ENCODE assay signal across 22 mouse cellular contexts in the genomic region with DNA sequence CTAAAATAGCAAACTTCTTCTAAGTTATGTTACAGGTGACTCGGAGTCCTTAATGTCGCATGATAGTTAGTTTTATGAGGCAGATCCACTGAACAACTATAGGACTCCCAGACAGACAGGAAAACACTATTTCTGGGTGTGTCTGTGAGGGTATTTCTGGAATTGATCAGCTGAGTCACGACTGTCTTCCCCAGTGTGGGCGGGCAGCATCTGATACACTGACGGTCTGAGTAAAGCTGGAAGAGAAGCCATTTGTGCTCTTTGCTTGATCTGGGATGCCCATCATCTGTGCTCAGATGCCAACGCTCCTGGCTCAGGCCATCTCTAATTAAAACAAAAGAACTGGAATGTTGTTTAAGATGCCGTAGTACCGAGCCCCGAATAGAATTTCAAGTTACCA. TPM values are rescaled to one million over a fixed set of nuclear protein-coding genes. Genes with fewer than 3 reads are reported as not detected.
DNase-seq lines count a peak whose midpoint lies in the region; ATAC-seq lines count a peak whose summit lies in the region.
"Had no signal": no experiment of that assay in that cellular context is flagged by ENCODE, and none has a peak within 500 bp of the region (broad histone marks: within the 10 kb centered on the region; RNA-seq: fewer than 3 reads in every experiment).

No protein-coding gene starts in this region.

- DNase-seq in right cerebral cortex, adult 18-20 months = peak; percentile 83
- no peak for DNase-seq in right cerebral cortex, postnatal 4 days
- DNase-seq in layer of hippocampus, adult 9-11 months = peak; percentile 84
- peak; percentile 45 to 60 for DNase-seq in left cerebral cortex, postnatal 36 days (ENCODE audit: low spot score in 2 of 2)
- DNase-seq in telencephalon, adult 2 months (ENCODE audit: low read depth, low spot score) = peak; percentile 72
- DNase-seq in midbrain, embryonic 10.5 days (ENCODE audit: low spot score) = no peak
- no peak for DNase-seq in kidney, postnatal 36 days

- no peak overlapping the region for H3K27ac ChIP-seq in midbrain, embryonic 10.5 days (replicated peaks)
- H3K27ac ChIP-seq: embryonic facial prominence, embryonic 10.5 days; heart, adult 2 months; heart, embryonic 15.5 days; kidney, postnatal 0 days; liver, embryonic 15.5 days; midbrain, embryonic 15.5 days had no signal

- H3K9me3 ChIP-seq in midbrain, embryonic 10.5 days (replicated peaks) = 0 out of 2 replicates have a peak, but pooled peaks cover 4% of the 10 kb centered on the region
- H3K9me3 ChIP-seq: embryonic facial prominence, embryonic 10.5 days; heart, embryonic 15.5 days; liver, embryonic 15.5 days; midbrain, embryonic 15.5 days had no signal

- H3K27me3 ChIP-seq in midbrain, embryonic 10.5 days (ENCODE audit: low read depth, poor library complexity, severe bottlenecking) = no peaks in the 10 kb centered on the region
- H3K27me3 ChIP-seq: CH12.LX; heart, embryonic 15.5 days; liver, embryonic 15.5 days; midbrain, embryonic 15.5 days had no signal

- no peak overlapping the region for H3K4me3 ChIP-seq in midbrain, embryonic 10.5 days
- H3K4me3 ChIP-seq: embryonic facial prominence, embryonic 10.5 days; heart, adult 2 months; heart, embryonic 15.5 days; liver, embryonic 15.5 days; megakaryocyte, embryonic 14.5 days; midbrain, embryonic 15.5 days; myocyte had no signal

- WGBS in midbrain, embryonic 10.5 days = 89% methylated on average over 9 of the region's 9 CpGs

- intact Hi-C loops in left cerebral cortex, postnatal 36 days (cut with DNase I) = no loop called here

- no peaks in the 10 kb centered on the region for H3K36me3 ChIP-seq in midbrain, embryonic 10.5 days
- H3K36me3 ChIP-seq: embryonic facial prominence, embryonic 10.5 days; heart, embryonic 15.5 days; liver, embryonic 15.5 days; midbrain, embryonic 15.5 days had no signal

- H3K4me1 ChIP-seq in midbrain, embryonic 10.5 days = peaks cover 6% of the 10 kb centered on the region; the same call in 1 of the 2 replicates
- H3K4me1 ChIP-seq: heart, embryonic 15.5 days; liver, embryonic 15.5 days; megakaryocyte, embryonic 14.5 days; midbrain, embryonic 15.5 days had no signal

- no peak for ATAC-seq in megakaryocyte, adult 5-6 weeks (ENCODE audit: poor library complexity, severe bottlenecking)
- ATAC-seq: midbrain, embryonic 15.5 days had no signal

RNA-seq across cellular contexts. Expression of a gene that starts 33.7 kb away (rescaled TPM):
- total RNA-seq in left cerebral cortex, postnatal 36 days (2021) = not detected
- 0.10 TPM in 1 of 2 replicates, not detected in the other for polyA plus RNA-seq in midbrain, embryonic 10.5 days (2016; fragmentation: Nextera tagmentation; extraction: Ambion mirVana)
- total RNA-seq in megakaryocyte, adult 5-6 weeks (2015) = 0.25 TPM in 1 of 2 replicates, not detected in the other
- total RNA-seq in megakaryocyte, adult 5-6 weeks (2017) = 0.26 and 0.49 TPM in 2 replicates
- total RNA-seq: gastrocnemius, postnatal 14 days; heart, postnatal 4 days; layer of hippocampus, postnatal 25 days; MEL had no signal
- polyA plus RNA-seq: cerebellum, adult 2 months; heart, adult 2 months had no signal

Comparison
In these comparisons a context has a peak if more than half of its experiments do, and no peak if none do; other contexts are left out.
1. DNase-seq: peak in right cerebral cortex, adult 18-20 months (single experiment), layer of hippocampus, adult 9-11 months (single experiment), left cerebral cortex, postnatal 36 days (2 of 2) and telencephalon, adult 2 months (single experiment); none in right cerebral cortex, postnatal 4 days (single experiment), midbrain, embryonic 10.5 days (single experiment) and kidney, postnatal 36 days (0 of 2).